Mouse (Mus musculus) ES-Bruce4 (cell line): Measurements from ENCODE around the gene Rsrp1.

Experiments
- EP300 ChIP-seq: IDR thresholded peaks from 2 replicates; pipeline ENCODE4 v1.6.1; 2011; ENCODE audit warnings: low read depth, low read length; ENCODE audit not compliant: insufficient read depth
- POLR2A ChIP-seq: IDR thresholded peaks from one replicate; pipeline ENCODE4 v1.8.1; 2011; ENCODE audit warnings: low read length; ENCODE audit not compliant: insufficient read depth

GRCm38 (mm10) chr4:134897256-134897655 lies 26.1 kb upstream of the Rsrp1 start:
- no peak for TF ChIP-seq EP300
- no peak for TF ChIP-seq POLR2A
